Mouse (Mus musculus) liver, embryonic 12.5 days (tissue): ENCODE data around the gene Mpzl3. TPM values are rescaled to one million over a fixed set of nuclear protein-coding genes. Genes with fewer than 3 reads are reported as not detected.

ENCODE experiments used
- polyA plus RNA-seq: library from polyadenylated mRNA; unstranded; fragments of >200 nt; fragmentation: Nextera tagmentation; extraction: Ambion mirVana; gene quantifications from 2 replicates; pipeline ENCODE4 v1.2.1, GENCODE M21; 2016

Gene Mpzl3
- polyA plus RNA-seq, 1 experiment from 2014 or later, result 1.1 TPM

Other genes with a start within 250 kb of the Mpzl3 start
- 7.3 and 8.4 TPM in 2 replicates for gene Kmt2a, start 173.9 kb upstream of the Mpzl3 start, polyA plus RNA-seq
- 523 and 553 TPM in 2 replicates for gene Atp5l, start 134.4 kb upstream of the Mpzl3 start, polyA plus RNA-seq
- 14.8 and 15.1 TPM in 2 replicates for gene Ube4a, start 89.6 kb upstream of the Mpzl3 start, polyA plus RNA-seq
- not detected in 2 replicates for gene Cd3g, start 74.8 kb upstream of the Mpzl3 start, polyA plus RNA-seq
- gene Cd3d, start 73.4 kb upstream of the Mpzl3 start, polyA plus RNA-seq, result not detected in 2 replicates
- gene Cd3e, start 45.6 kb upstream of the Mpzl3 start, polyA plus RNA-seq, result not detected in 2 replicates
- gene Mpzl2, start 15.4 kb upstream of the Mpzl3 start, polyA plus RNA-seq, result 3.9 and 4.9 TPM in 2 replicates
- gene Jaml, start 24.0 kb downstream of the Mpzl3 start, polyA plus RNA-seq, result 0.12 TPM in 1 of 2 replicates, not detected in the other
- gene Scn2b, start 62.6 kb downstream of the Mpzl3 start, polyA plus RNA-seq, result 0.70 and 0.90 TPM in 2 replicates
- 0.25 and 0.33 TPM in 2 replicates for gene Scn4b, start 83.2 kb downstream of the Mpzl3 start, polyA plus RNA-seq
- gene BC049352, start 126.8 kb downstream of the Mpzl3 start, polyA plus RNA-seq, result 0.10 TPM in 1 of 2 replicates, not detected in the other
- not detected in 2 replicates for gene Tmprss4, start 148.9 kb downstream of the Mpzl3 start, polyA plus RNA-seq
- 2.9 and 3.1 TPM in 2 replicates for gene Il10ra, start 214.0 kb downstream of the Mpzl3 start, polyA plus RNA-seq